Mouse (Mus musculus): ENCODE measurements around the gene Gm17268.

GRCm38 (mm10) chr11:82004810-82005209 lies 33.6 kb downstream of the Gm17268 start:
- TF ChIP-seq GATA1 (IDR thresholded peaks at IDR 0.05; ENCODE audit: low read length), result no peak
- no peak for TF ChIP-seq TAL1 (IDR thresholded peaks at IDR 0.05; ENCODE audit: low read length)
